Mouse (Mus musculus): ENCODE data around the gene Kcnip3. TPM values are rescaled to one million over a fixed set of nuclear protein-coding genes. Genes with fewer than 3 reads are reported as not detected.
A peak's percentile ranks its signal among the peaks of the same experiment; 100 is the strongest.

The Kcnip3 gene
- polyA plus RNA-seq, 1 experiment from 2014 or later, result 2.0 TPM

- 3% methylated on average over 21 of the region's 21 CpGs for WGBS
- no peak; the same call in 1 of the 2 replicates for ATAC-seq (replicated peaks; ENCODE audit: extremely low read depth, insufficient read depth, low FRiP score)
- peak overlapping the region; percentile 81 for H3K4me2 ChIP-seq (ENCODE audit: low read depth, low read length)
- no peaks in the 10 kb centered on the region for H3K9me3 ChIP-seq (replicated peaks; ENCODE audit: control insufficient read depth, low read length)
- peaks cover 64% of the 10 kb centered on the region for H3K27me3 ChIP-seq (ENCODE audit: control insufficient read depth, insufficient read depth, low read length)
- no peak overlapping the region for H3K9ac ChIP-seq (ENCODE audit: low read length)
- peak overlapping the region; percentile 70 for H3K4me3 ChIP-seq (ENCODE audit: low read length)
- H3K4me1 ChIP-seq (ENCODE audit: control insufficient read depth, insufficient read depth, low read length), result peaks cover 27% of the 10 kb centered on the region
- no peak overlapping the region for H3K27ac ChIP-seq (ENCODE audit: low read length)
- H3K36me3 ChIP-seq (ENCODE audit: control insufficient read depth, insufficient read depth), result no peaks in the 10 kb centered on the region
These were observed 38.9 kb downstream of the Kcnip3 start for GRCm38 (mm10) chr2:127483001-127483400.

DNA sequence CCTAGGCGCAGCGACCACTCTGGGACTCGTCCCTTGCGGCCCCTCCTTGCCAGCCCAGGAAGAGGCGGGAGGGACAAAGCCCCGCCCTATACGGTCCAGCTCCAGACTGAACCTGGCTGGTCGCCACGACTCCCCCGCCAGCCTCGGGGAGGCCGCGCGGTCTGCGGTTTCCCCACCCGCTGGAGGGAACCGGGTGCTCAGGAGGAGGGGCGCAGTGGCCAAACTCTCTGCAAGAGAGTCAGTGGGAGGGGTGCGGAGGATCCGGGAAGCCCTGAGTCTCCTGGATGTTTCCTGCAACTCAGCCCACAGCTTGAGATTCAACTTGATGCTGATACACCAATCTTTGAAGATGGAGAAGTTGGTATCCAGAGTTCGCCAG is 39.4 kb downstream of the Kcnip3 start:
- Histone ChIP-seq H3K4me1 (ENCODE audit: control insufficient read depth, insufficient read depth, low read length) (peaks cover 27% of the 10 kb centered on the region), H3K27me3 (ENCODE audit: control insufficient read depth, insufficient read depth, low read length) (peaks cover 64% of the 10 kb centered on the region), H3K4me3 (ENCODE audit: low read length) (peak overlapping the region; percentile 70), H3K4me2 (ENCODE audit: low read depth, low read length) (peak overlapping the region; percentile 81), H3K9me3 (replicated peaks; ENCODE audit: control insufficient read depth, low read length) (no peaks in the 10 kb centered on the region), H3K36me3 (ENCODE audit: control insufficient read depth, insufficient read depth) (no peaks in the 10 kb centered on the region), H3K9ac (ENCODE audit: low read length) (peak overlapping the region; percentile 60; the same call in 1 of the 2 replicates), H3K27ac (ENCODE audit: low read length) (no peak overlapping the region)
- ATAC-seq (replicated peaks; ENCODE audit: extremely low read depth, insufficient read depth, low FRiP score), result peak; percentile 79
- WGBS, result 0% methylated on average over 21 of the region's 21 CpGs

- peaks cover 27% of the 10 kb centered on the region for H3K4me1 ChIP-seq (ENCODE audit: control insufficient read depth, insufficient read depth, low read length)
- under 1% methylated on average over 57 of the region's 59 CpGs for WGBS
- no peaks in the 10 kb centered on the region for H3K36me3 ChIP-seq (ENCODE audit: control insufficient read depth, insufficient read depth)
- H3K27ac ChIP-seq (ENCODE audit: low read length), result no peak overlapping the region
- peaks cover 64% of the 10 kb centered on the region for H3K27me3 ChIP-seq (ENCODE audit: control insufficient read depth, insufficient read depth, low read length)
- H3K9me3 ChIP-seq (replicated peaks; ENCODE audit: control insufficient read depth, low read length), result no peaks in the 10 kb centered on the region
- H3K4me2 ChIP-seq (ENCODE audit: low read depth, low read length), result peak overlapping the region; percentile 81
- no peak for ATAC-seq (replicated peaks; ENCODE audit: extremely low read depth, insufficient read depth, low FRiP score)
- H3K9ac ChIP-seq (ENCODE audit: low read length), result peak overlapping the region; percentile 60
- H3K4me3 ChIP-seq (ENCODE audit: low read length), result peak overlapping the region; percentile 70
These were observed 39.9 kb downstream of the Kcnip3 start for GRCm38 (mm10) chr2:127481841-127482532.

DNA sequence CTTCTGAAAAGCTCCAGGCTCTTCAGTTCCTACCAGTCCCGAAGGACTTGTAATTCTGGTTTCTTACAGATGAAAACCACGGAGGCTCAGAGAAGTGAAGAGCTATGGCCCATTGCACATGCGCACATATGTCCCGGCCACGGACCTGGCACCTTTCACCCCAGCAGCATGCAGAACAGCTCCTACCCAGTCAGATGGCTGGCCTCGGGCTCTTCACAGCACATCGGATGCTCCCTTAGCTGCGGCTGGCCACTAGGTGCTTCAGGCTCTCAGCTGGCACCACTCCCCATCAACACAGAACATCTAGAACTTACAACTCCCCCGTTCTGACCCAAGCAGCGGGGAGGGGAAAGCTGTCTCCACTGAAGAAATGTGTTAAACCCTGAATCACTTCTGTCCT is 42.1 kb downstream of the Kcnip3 start:
- Histone ChIP-seq H3K9ac (ENCODE audit: low read length) (no peak overlapping the region), H3K9me3 (replicated peaks; ENCODE audit: control insufficient read depth, low read length) (no peaks in the 10 kb centered on the region), H3K4me3 (ENCODE audit: low read length) (no peak overlapping the region), H3K27me3 (ENCODE audit: control insufficient read depth, insufficient read depth, low read length) (peaks cover 55% of the 10 kb centered on the region), H3K36me3 (ENCODE audit: control insufficient read depth, insufficient read depth) (no peaks in the 10 kb centered on the region), H3K4me2 (ENCODE audit: low read depth, low read length) (no peak overlapping the region), H3K27ac (ENCODE audit: low read length) (no peak overlapping the region), H3K4me1 (ENCODE audit: control insufficient read depth, insufficient read depth, low read length) (peaks cover 23% of the 10 kb centered on the region)
- 67% methylated on average over 10 of the region's 10 CpGs for WGBS
- ATAC-seq (replicated peaks; ENCODE audit: extremely low read depth, insufficient read depth, low FRiP score), result no peak

DNA sequence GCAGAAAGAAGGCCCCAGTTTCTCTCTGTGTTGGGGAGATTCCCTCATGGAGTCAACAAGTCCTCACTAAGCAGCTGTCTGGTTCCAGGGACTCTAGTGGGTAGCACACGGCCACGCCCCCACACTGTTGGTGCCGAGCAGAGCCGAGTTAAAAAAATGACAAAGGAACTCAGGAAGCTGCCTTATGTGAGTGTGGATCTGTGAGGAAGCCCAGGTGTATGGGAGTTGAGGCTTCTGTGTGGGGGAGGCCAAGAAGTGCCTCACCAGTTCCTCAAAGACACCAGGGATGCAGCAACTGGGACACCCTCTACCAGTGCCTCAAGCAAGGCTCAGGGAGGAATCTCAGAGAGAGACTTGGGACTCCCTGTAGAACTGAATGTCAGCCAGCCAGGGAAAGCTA is 42.7 kb downstream of the Kcnip3 start:
- no peak overlapping the region for H3K4me3 ChIP-seq (ENCODE audit: low read length)
- H3K27me3 ChIP-seq (ENCODE audit: control insufficient read depth, insufficient read depth, low read length), result peaks cover 54% of the 10 kb centered on the region
- WGBS, result 53% methylated on average over 4 of the region's 4 CpGs
- peaks cover 18% of the 10 kb centered on the region for H3K4me1 ChIP-seq (ENCODE audit: control insufficient read depth, insufficient read depth, low read length)
- no peaks in the 10 kb centered on the region for H3K9me3 ChIP-seq (replicated peaks; ENCODE audit: control insufficient read depth, low read length)
- no peak for ATAC-seq (replicated peaks; ENCODE audit: extremely low read depth, insufficient read depth, low FRiP score)
- no peak overlapping the region for H3K27ac ChIP-seq (ENCODE audit: low read length)
- no peak overlapping the region for H3K9ac ChIP-seq (ENCODE audit: low read length)
- H3K36me3 ChIP-seq (ENCODE audit: control insufficient read depth, insufficient read depth), result no peaks in the 10 kb centered on the region
- H3K4me2 ChIP-seq (ENCODE audit: low read depth, low read length), result no peak overlapping the region

DNA sequence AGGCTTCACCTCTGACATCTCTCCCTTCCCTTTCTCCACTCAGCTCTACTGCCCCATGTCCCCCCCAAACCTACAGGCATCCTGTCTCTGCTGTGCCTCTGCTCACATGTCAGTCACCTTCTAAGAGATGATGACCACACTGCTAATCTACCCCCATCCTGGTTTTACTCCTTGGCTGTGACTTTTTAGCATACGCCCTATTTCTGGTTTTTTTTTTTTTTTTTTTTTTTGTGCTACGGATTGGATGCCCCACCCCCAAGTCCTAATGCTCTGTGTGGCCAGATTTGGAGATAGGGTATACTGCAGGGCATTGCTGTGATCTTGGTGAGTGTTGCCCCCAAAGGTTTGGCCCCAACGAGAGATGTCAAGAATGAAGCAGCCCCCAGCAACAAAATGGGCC is 49.6 kb downstream of the Kcnip3 start:
- no peak overlapping the region for H3K27ac ChIP-seq (ENCODE audit: low read length)
- no peaks in the 10 kb centered on the region for H3K36me3 ChIP-seq (ENCODE audit: control insufficient read depth, insufficient read depth)
- no peaks in the 10 kb centered on the region for H3K4me1 ChIP-seq (ENCODE audit: control insufficient read depth, insufficient read depth, low read length)
- no peak overlapping the region for H3K4me3 ChIP-seq (ENCODE audit: low read length)
- H3K27me3 ChIP-seq (ENCODE audit: control insufficient read depth, insufficient read depth, low read length), result no peaks in the 10 kb centered on the region; the same call in 1 of the 2 replicates
- no peaks in the 10 kb centered on the region for H3K9me3 ChIP-seq (replicated peaks; ENCODE audit: control insufficient read depth, low read length)
- no peak for ATAC-seq (replicated peaks; ENCODE audit: extremely low read depth, insufficient read depth, low FRiP score)
- H3K4me2 ChIP-seq (ENCODE audit: low read depth, low read length), result no peak overlapping the region
- WGBS, result 62% methylated on average over 3 of the region's 3 CpGs
- H3K9ac ChIP-seq (ENCODE audit: low read length), result no peak overlapping the region

DNA sequence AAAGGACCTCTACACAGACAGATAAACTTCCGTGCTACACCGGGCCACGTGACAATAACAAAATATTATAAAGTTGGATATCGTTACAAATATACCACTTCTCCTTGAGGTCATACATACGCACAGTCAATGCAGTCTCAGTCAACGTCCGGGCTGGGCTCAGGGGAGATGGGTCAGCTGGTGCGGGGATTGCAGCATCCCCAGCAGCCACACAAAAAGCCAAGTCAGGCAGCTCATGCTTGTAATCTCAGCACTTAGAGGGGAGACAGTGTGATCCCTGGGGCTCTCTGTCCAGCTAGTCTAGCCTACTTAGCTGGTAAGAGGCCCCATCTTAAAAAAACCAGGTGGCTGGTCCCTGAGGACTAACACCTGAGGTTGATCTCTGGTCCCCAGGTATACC is 50.6 kb downstream of the Kcnip3 start:
- Histone ChIP-seq H3K36me3 (ENCODE audit: control insufficient read depth, insufficient read depth) (no peaks in the 10 kb centered on the region), H3K27me3 (ENCODE audit: control insufficient read depth, insufficient read depth, low read length) (no peaks in the 10 kb centered on the region; the same call in 1 of the 2 replicates), H3K4me3 (ENCODE audit: low read length) (no peak overlapping the region), H3K9me3 (replicated peaks; ENCODE audit: control insufficient read depth, low read length) (no peaks in the 10 kb centered on the region), H3K4me2 (ENCODE audit: low read depth, low read length) (no peak overlapping the region), H3K27ac (ENCODE audit: low read length) (no peak overlapping the region), H3K4me1 (ENCODE audit: control insufficient read depth, insufficient read depth, low read length) (no peaks in the 10 kb centered on the region), H3K9ac (ENCODE audit: low read length) (no peak overlapping the region)
- ATAC-seq (replicated peaks; ENCODE audit: extremely low read depth, insufficient read depth, low FRiP score), result no peak
- WGBS, result 84% methylated on average over 8 of the region's 8 CpGs

DNA sequence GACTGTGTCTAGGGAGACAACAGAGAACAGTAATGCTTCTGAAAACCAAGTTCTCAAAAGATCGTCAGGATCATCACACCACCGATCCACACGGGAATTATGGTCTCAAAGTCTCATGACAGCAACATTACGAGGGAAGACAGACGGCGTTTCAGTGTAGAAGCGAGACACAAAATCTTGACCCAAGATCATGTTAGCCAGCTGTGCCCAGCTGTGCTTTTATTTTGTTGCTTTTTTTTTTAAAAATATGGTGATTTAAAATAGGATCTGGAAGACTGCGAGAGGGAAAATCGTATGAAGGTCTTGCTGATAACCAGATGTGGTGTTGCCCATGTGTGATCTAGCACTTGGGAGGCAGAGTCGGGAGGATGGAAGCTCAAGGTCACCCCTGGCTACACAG is 51.2 kb downstream of the Kcnip3 start:
- ATAC-seq (replicated peaks; ENCODE audit: extremely low read depth, insufficient read depth, low FRiP score), result no peak
- no peaks in the 10 kb centered on the region for H3K36me3 ChIP-seq (ENCODE audit: control insufficient read depth, insufficient read depth)
- 88% methylated on average over 10 of the region's 10 CpGs for WGBS
- H3K9ac ChIP-seq (ENCODE audit: low read length), result no peak overlapping the region
- H3K9me3 ChIP-seq (replicated peaks; ENCODE audit: control insufficient read depth, low read length), result no peaks in the 10 kb centered on the region
- no peaks in the 10 kb centered on the region for H3K4me1 ChIP-seq (ENCODE audit: control insufficient read depth, insufficient read depth, low read length)
- H3K27ac ChIP-seq (ENCODE audit: low read length), result no peak overlapping the region
- H3K4me3 ChIP-seq (ENCODE audit: low read length), result no peak overlapping the region
- H3K4me2 ChIP-seq (ENCODE audit: low read depth, low read length), result no peak overlapping the region
- no peaks in the 10 kb centered on the region; the same call in 1 of the 2 replicates for H3K27me3 ChIP-seq (ENCODE audit: control insufficient read depth, insufficient read depth, low read length)

- H3K4me3 ChIP-seq (ENCODE audit: low read length), result no peak overlapping the region
- H3K4me1 ChIP-seq (ENCODE audit: control insufficient read depth, insufficient read depth, low read length), result no peaks in the 10 kb centered on the region
- no peaks in the 10 kb centered on the region; the same call in 1 of the 2 replicates for H3K27me3 ChIP-seq (ENCODE audit: control insufficient read depth, insufficient read depth, low read length)
- WGBS, result 85% methylated on average over 5 of the region's 5 CpGs
- H3K9ac ChIP-seq (ENCODE audit: low read length), result no peak overlapping the region
- no peak overlapping the region for H3K27ac ChIP-seq (ENCODE audit: low read length)
- H3K36me3 ChIP-seq (ENCODE audit: control insufficient read depth, insufficient read depth), result no peaks in the 10 kb centered on the region
- H3K4me2 ChIP-seq (ENCODE audit: low read depth, low read length), result no peak overlapping the region
- H3K9me3 ChIP-seq (replicated peaks; ENCODE audit: control insufficient read depth, low read length), result no peaks in the 10 kb centered on the region
- ATAC-seq (replicated peaks; ENCODE audit: extremely low read depth, insufficient read depth, low FRiP score), result no peak
These were observed 51.7 kb downstream of the Kcnip3 start for GRCm38 (mm10) chr2:127470183-127470582.

Measured in heart, embryonic 16.5 days (tissue).